Mouse (Mus musculus): ENCODE results near the gene Sap30bp.

The Sap30bp gene

GRCm38 (mm10) chr11:116004840-116005700, 72.0 kb downstream of the Sap30bp start:
- DNase-seq, result peak; percentile 55 to 69

GRCm38 (mm10) chr11:116005701-116006419, 72.8 kb downstream of the Sap30bp start:
- no peak for DNase-seq

GRCm38 (mm10) chr11:116007095-116007850, 74.2 kb downstream of the Sap30bp start:
- DNase-seq, result no peak

GRCm38 (mm10) chr11:116008411-116008810, 75.3 kb downstream of the Sap30bp start:
- DNase-seq, result no peak

- no peak for DNase-seq
Measured at GRCm38 (mm10) chr11:116008832-116009375, 75.8 kb downstream of the Sap30bp start.

- no peak for DNase-seq
Measured at GRCm38 (mm10) chr11:116009661-116010060, 76.6 kb downstream of the Sap30bp start.

- no peak for DNase-seq
Measured at GRCm38 (mm10) chr11:116010146-116010545, 77.1 kb downstream of the Sap30bp start.

GRCm38 (mm10) chr11:116010948-116011347, 77.9 kb downstream of the Sap30bp start:
- DNase-seq, result no peak

GRCm38 (mm10) chr11:116011529-116012261, 78.6 kb downstream of the Sap30bp start:
- DNase-seq, result no peak

- DNase-seq, result peak; percentile 94
Measured at GRCm38 (mm10) chr11:116012262-116012947, 79.3 kb downstream of the Sap30bp start, which contains the start of gene Galk1. Galk1 (minus strand) TSS chr11:116012719.

GRCm38 (mm10) chr11:116014821-116015220, 81.7 kb downstream of the Sap30bp start:
- DNase-seq, result no peak
